8 mouse cellular contexts compared by ENCODE assay signal in genomic region chr11:4294495-4295351, GRCm38 (mm10). TPM values are rescaled to one million over a fixed set of nuclear protein-coding genes. Genes with fewer than 3 reads are reported as not detected.
DNase-seq lines count a peak whose midpoint lies in the region; TF ChIP-seq lines count a peak whose summit lies in the region.

No protein-coding gene starts in this region.

- peaks cover 12 to 48% of the 10 kb centered on the region in 2 experiments for H3K4me1 ChIP-seq in MEL (ENCODE audit: control insufficient read depth in 1 of 2, insufficient read depth in 2 of 2, low read length in 2 of 2)
- peaks cover 22% of the 10 kb centered on the region for H3K4me1 ChIP-seq in cerebellum, adult 2 months (ENCODE audit: control insufficient read depth, insufficient read depth, low read length)
- H3K4me1 ChIP-seq in lung, adult 2 months (ENCODE audit: control insufficient read depth, insufficient read depth, low read length), result 0 out of 2 replicates have a peak, but pooled peaks cover 2% of the 10 kb centered on the region

- TF ChIP-seq CTCF in MEL (IDR thresholded peaks at IDR 0.05 in 2 of 3, conservative IDR thresholded peaks at IDR 0.05 in 1 of 3; ENCODE audit: control insufficient read depth in 1 of 3, insufficient read depth in 1 of 3, low read depth in 2 of 3, low read length in 3 of 3, poor library complexity in 1 of 3, severe bottlenecking in 1 of 3), result no peak
- TF ChIP-seq CTCF in cerebellum, adult 2 months (IDR thresholded peaks at IDR 0.05; ENCODE audit: borderline replicate concordance, insufficient read depth, low read depth, low read length), result no peak
- TF ChIP-seq CTCF in lung, adult 2 months (IDR thresholded peaks at IDR 0.05; ENCODE audit: insufficient read depth, low read length), result no peak

- TF ChIP-seq RAD21 in MEL (IDR thresholded peaks at IDR 0.05; ENCODE audit: low read depth, low read length), result no peak

- TF ChIP-seq EP300 in MEL (IDR thresholded peaks at IDR 0.05; ENCODE audit: low read depth in 1 of 2, low read length in 2 of 2), result no peak

- H3K27ac ChIP-seq in MEL (ENCODE audit: control insufficient read depth, low read depth, low read length), result 0 out of 2 replicates have a peak overlapping the region, but pooled peaks have one; percentile 16
- no peak overlapping the region for H3K27ac ChIP-seq in cerebellum, adult 2 months (ENCODE audit: insufficient read depth, low read length)

- DNase-seq in gastrocnemius, postnatal 25 days, result peak; percentile 58
- DNase-seq in gastrocnemius, postnatal 4 days (ENCODE audit: low spot score in 2 of 2), result no peak
- DNase-seq in MEL (ENCODE audit: low read depth, low spot score), result peak; percentile 53
- DNase-seq in cerebellum, adult 2 months, result peak; percentile 40 to 64
- peak; percentile 29 for DNase-seq in kidney, adult 18-20 months
- peak; percentile 17 for DNase-seq in thymus, postnatal 25 days
- no peak for DNase-seq in lung, adult 2 months
- DNase-seq in natural killer cell, adult 2 months (ENCODE audit: low spot score in 2 of 2), result no peak

- H3K27me3 ChIP-seq in MEL (ENCODE audit: control insufficient read depth in 1 of 2, insufficient read depth in 2 of 2, low read length in 2 of 2), result no peaks in the 10 kb centered on the region
- no peaks in the 10 kb centered on the region for H3K27me3 ChIP-seq in cerebellum, adult 2 months (ENCODE audit: control insufficient read depth, insufficient read depth, low read length)

- peaks cover 0 to 22% of the 10 kb centered on the region in 2 experiments; a peak in 2 of 4 replicates for H3K36me3 ChIP-seq in MEL (ENCODE audit: control insufficient read depth in 1 of 2, insufficient read depth in 2 of 2, low read length in 2 of 2)

- TF ChIP-seq POLR2A in MEL (IDR thresholded peaks at IDR 0.05; ENCODE audit: control insufficient read depth in 1 of 2, insufficient read depth in 1 of 2, low read depth in 1 of 2, low read length in 2 of 2, poor library complexity in 1 of 2), result no peak
- TF ChIP-seq POLR2A in cerebellum, adult 2 months (IDR thresholded peaks at IDR 0.05; ENCODE audit: borderline replicate concordance, insufficient read depth, low read length), result no peak
- no peak for TF ChIP-seq POLR2A in lung, adult 2 months (IDR thresholded peaks at IDR 0.05; ENCODE audit: borderline replicate concordance, extremely low read depth, low read depth, low read length)

- H3K4me3 ChIP-seq in MEL (ENCODE audit: control insufficient read depth in 1 of 2, insufficient read depth in 1 of 2, low read depth in 2 of 2, low read length in 2 of 2), result peak overlapping the region; percentile 9 to 25; a peak in 2 of 4 replicates
- H3K4me3 ChIP-seq in cerebellum, adult 2 months (replicated peaks; ENCODE audit: insufficient read depth, low read depth, low read length), result no peak overlapping the region
- no peak overlapping the region for H3K4me3 ChIP-seq in lung, adult 2 months (replicated peaks; ENCODE audit: extremely low read depth, low read depth, low read length)

- WGBS in cerebellum, adult 2 months, result 21% methylated on average over 14 of the region's 14 CpGs
- 33% methylated on average over 14 of the region's 14 CpGs for WGBS in lung, adult 2 months

- no peaks in the 10 kb centered on the region for H3K9me3 ChIP-seq in MEL (replicated peaks; ENCODE audit: insufficient read depth, low read length)

- H3K9ac ChIP-seq in MEL (ENCODE audit: control insufficient read depth, low read depth, low read length, poor library complexity, severe bottlenecking), result peak overlapping the region; percentile 13; the same call in 1 of the 2 replicates

- H3K79me2 ChIP-seq in MEL (ENCODE audit: control insufficient read depth, insufficient read depth, low read length, poor library complexity), result no peaks in the 10 kb centered on the region

TF ChIP-seq in MEL, 35 proteins besides CTCF, POLR2A, EP300 and RAD21:
- TF ChIP-seq SMC3 (IDR thresholded peaks at IDR 0.05; ENCODE audit: low read depth, low read length) (no peak), ZMIZ1 (IDR thresholded peaks at IDR 0.05; ENCODE audit: low read depth, low read length) (no peak), TBP (IDR thresholded peaks at IDR 0.05; ENCODE audit: low read depth, low read length) (0 out of 2 replicates have a peak, but pooled peaks have one; percentile 29), USF1 (IDR thresholded peaks at IDR 0.05; ENCODE audit: low read depth, low read length) (peak; percentile 87), ELF1 (IDR thresholded peaks at IDR 0.05; ENCODE audit: low read depth, low read length) (no peak), USF2 (IDR thresholded peaks at IDR 0.05; ENCODE audit: borderline replicate concordance in 1 of 2, insufficient read depth in 1 of 2, low read depth in 1 of 2, low read length in 2 of 2) (0 out of 4 replicates have a peak, but pooled peaks have one; percentile 25 to 29), MAX (IDR thresholded peaks at IDR 0.05; ENCODE audit: low read length) (0 out of 2 replicates have a peak, but pooled peaks have one; percentile 39)

RNA-seq across cellular contexts. Expression of gene Lif, which starts 37.4 kb away (rescaled TPM):
- total RNA-seq in gastrocnemius, postnatal 25 days (2021), result under 1 TPM; 0.26 to 0.43 TPM
- total RNA-seq in gastrocnemius, postnatal 4 days (2021), result 1 to 10 TPM; 1.3 to 2.1 TPM
- total RNA-seq in MEL (2012; rRNA removed), result 0.10 and 0.27 TPM in 2 replicates
- polyA plus RNA-seq in MEL (2012; ENCODE audit: insufficient read depth in 1 of 2, insufficient read length in 2 of 2, low read depth in 1 of 2, low replicate concordance in 2 of 2, missing spikeins in 1 of 2), result under 1 TPM in 1 of 2 experiments, not detected in 1; 0.31 TPM
- 0.15 and 0.41 TPM in 2 replicates for polyA plus RNA-seq in cerebellum, adult 2 months (2012; rRNA removed)
- 3.5 and 4.9 TPM in 2 replicates for polyA plus RNA-seq in lung, adult 2 months (2012; rRNA removed)

RNA-seq across cellular contexts. Expression of gene Osm, which starts 58.5 kb away (rescaled TPM):
- total RNA-seq in gastrocnemius, postnatal 25 days (2021), result not detected
- under 1 TPM; 0.22 to 0.36 TPM for total RNA-seq in gastrocnemius, postnatal 4 days (2021)
- 11.2 and 15.4 TPM in 2 replicates for total RNA-seq in MEL (2012; rRNA removed)
- polyA plus RNA-seq in MEL (2012; ENCODE audit: insufficient read depth in 1 of 2, insufficient read length in 2 of 2, low read depth in 1 of 2, low replicate concordance in 2 of 2, missing spikeins in 1 of 2), result 10 to 100 TPM in 1 of 2 experiments, not detected in 1; 10.6 TPM
- 0.03 TPM in 1 of 2 replicates, not detected in the other for polyA plus RNA-seq in cerebellum, adult 2 months (2012; rRNA removed)
- 1.0 and 1.3 TPM in 2 replicates for polyA plus RNA-seq in lung, adult 2 months (2012; rRNA removed)

Comparison
In these comparisons a context has a peak if more than half of its experiments do, and no peak if none do; other contexts are left out.
1. DNase-seq: peak in gastrocnemius, postnatal 25 days (single experiment), MEL (single experiment), cerebellum, adult 2 months (2 of 2), kidney, adult 18-20 months (single experiment) and thymus, postnatal 25 days (single experiment); none in gastrocnemius, postnatal 4 days (0 of 2), lung, adult 2 months (single experiment) and natural killer cell, adult 2 months (0 of 2).
2. H3K4me3 ChIP-seq: peak in MEL (2 of 2); none in cerebellum, adult 2 months (single experiment) and lung, adult 2 months (single experiment).